Mouse (Mus musculus) ES-E14 (cell line): ENCODE measurements around the gene Herpud2. TPM values are rescaled to one million over a fixed set of nuclear protein-coding genes. Genes with fewer than 3 reads are reported as not detected.

ENCODE experiments used
- DNase-seq: peaks from one replicate; pipeline ENCODE4 v3.0.0-alpha.2; 2013; ENCODE audit warnings: low read depth, low spot score
- H3K27ac ChIP-seq: 2 replicates; pipeline ENCODE4 v1.5.1; 2012; ENCODE audit warnings: low read depth, mild to moderate bottlenecking, low read length, moderate library complexity, mixed read lengths; ENCODE audit not compliant: poor library complexity, insufficient read depth, severe bottlenecking
- H3K36me3 ChIP-seq: 2 replicates; pipeline ENCODE4 v1.6.1; 2012; ENCODE audit warnings: mild to moderate bottlenecking, low read length, moderate library complexity, mixed read lengths; ENCODE audit not compliant: control insufficient read depth, poor library complexity, insufficient read depth, severe bottlenecking
- H3K4me1 ChIP-seq, 2 experiments: fragments of 150-350 bp in 1 of 2; sonication (generic) in 1 of 2; 2 replicates each; pipeline ENCODE4 v1.6.1; 2012; ENCODE audit warnings: low read length in 2 of 2, mild to moderate bottlenecking in 1 of 2, mixed read lengths in 1 of 2; ENCODE audit not compliant: control insufficient read depth in 2 of 2, insufficient read depth in 2 of 2, poor library complexity in 1 of 2
- H3K4me3 ChIP-seq, 2 experiments: fragments of 150-350 bp in 1 of 2; sonication (generic) in 1 of 2; 2 replicates each; pipeline ENCODE4 v1.5.1; 2012; ENCODE audit warnings: low read length in 2 of 2, low read depth in 1 of 2, mild to moderate bottlenecking in 1 of 2, mixed read lengths in 1 of 2; ENCODE audit not compliant: insufficient read depth in 1 of 2, poor library complexity in 1 of 2, severe bottlenecking in 1 of 2
- H3K9ac ChIP-seq: 2 replicates; pipeline ENCODE4 v1.6.1; 2012; ENCODE audit warnings: low read depth, mild to moderate bottlenecking, low read length, mixed read lengths; ENCODE audit not compliant: poor library complexity, insufficient read depth, severe bottlenecking
- H3K9me3 ChIP-seq: fragments of 150-350 bp; sonication (generic); 2 replicates; pipeline ENCODE4 v1.6.1; 2012; ENCODE audit warnings: low read depth, mild to moderate bottlenecking, low read length; ENCODE audit not compliant: control insufficient read depth, insufficient read depth
- CHD2 ChIP-seq: IDR thresholded peaks from 2 replicates; pipeline ENCODE4 v1.6.1; 2014; ENCODE audit warnings: mild to moderate bottlenecking, low read depth, low read length, inconsistent platforms
- HCFC1 ChIP-seq: IDR thresholded peaks from 2 replicates; pipeline ENCODE4 v1.6.1; 2012; ENCODE audit warnings: low read length, inconsistent platforms, borderline replicate concordance; ENCODE audit not compliant: insufficient read depth
- MAFK ChIP-seq: IDR thresholded peaks from 2 replicates; pipeline ENCODE4 v1.6.1; 2014; ENCODE audit warnings: mild to moderate bottlenecking, low read depth, low read length, inconsistent platforms; ENCODE audit not compliant: insufficient read depth
- ZC3H11A ChIP-seq: IDR thresholded peaks from 2 replicates; pipeline ENCODE4 v1.6.1; 2012; ENCODE audit warnings: low read depth, mild to moderate bottlenecking, inconsistent platforms, low read length, borderline replicate concordance
- ZNF384 ChIP-seq: IDR thresholded peaks from 2 replicates; pipeline ENCODE4 v1.6.1; 2012; ENCODE audit warnings: low read depth, low read length, inconsistent platforms
- in situ Hi-C, 2 experiments: fragments of 600-800 bp; cut with MboI; formaldehyde crosslinking; loops; one replicate each; pipeline ENCODE4 v1.15.1; 2025; ENCODE audit warnings: low sequenced_read_pairs in 2 of 2, inconsistent platforms in 1 of 2; ENCODE audit not compliant: unreplicated experiment in 2 of 2
- total RNA-seq: library from RNA; depleted of rRNA; stranded (reverse); fragments of 300-350 nt; gene quantifications from 2 replicates; pipeline ENCODE4 v1.2.3, GENCODE M21; 2012

Herpud2 gene
- total RNA-seq, 1 experiment: 11.5 TPM

DNA sequence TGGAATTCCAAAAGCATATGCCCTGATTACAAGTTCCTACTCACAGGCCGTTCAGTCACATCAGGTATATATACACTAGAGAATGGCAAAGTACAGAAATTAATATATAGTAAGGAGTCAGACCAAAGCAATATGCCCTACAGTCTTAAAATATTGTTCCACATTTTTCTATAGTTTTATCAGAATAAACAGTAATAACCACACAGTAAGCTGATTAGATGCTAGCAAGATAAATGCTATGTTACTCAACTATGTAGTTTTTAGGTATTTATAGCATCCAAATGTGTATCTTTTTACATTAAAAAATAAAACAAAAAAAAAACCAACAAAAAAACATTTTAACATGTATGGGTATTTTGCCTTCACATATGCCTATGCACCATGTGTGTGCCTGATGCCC lies 5.7 kb downstream of the Herpud2 start:
- Histone ChIP-seq H3K36me3 (no peaks in the 10 kb centered on the region), H3K9ac (no peak overlapping the region), H3K4me3 (no peak overlapping the region), H3K4me1 (peaks cover 0 to 4% of the 10 kb centered on the region in 2 experiments; a peak in 1 of 4 replicates), H3K9me3 (no peaks in the 10 kb centered on the region), H3K27ac (no peak overlapping the region)
- in situ Hi-C loops: no loop called here
- DNase-seq: no peak
- TF ChIP-seq HCFC1: no peak
- TF ChIP-seq ZC3H11A: no peak
- no peak for TF ChIP-seq CHD2
- TF ChIP-seq MAFK: no peak
- TF ChIP-seq ZNF384: no peak

- no peak overlapping the region for H3K4me3 ChIP-seq
- H3K4me1 ChIP-seq: no peaks in the 10 kb centered on the region
- H3K9ac ChIP-seq: no peak overlapping the region
- in situ Hi-C loops: no loop called here
- no peaks in the 10 kb centered on the region for H3K9me3 ChIP-seq
- H3K36me3 ChIP-seq: no peaks in the 10 kb centered on the region
- TF ChIP-seq ZC3H11A (no peak), ZNF384 (no peak), HCFC1 (no peak), MAFK (no peak), CHD2 (no peak)
- DNase-seq: no peak
- no peak overlapping the region for H3K27ac ChIP-seq
Observed at GRCm38 (mm10) chr9:25143950-25144349, 7.7 kb downstream of the Herpud2 start.

- no peak overlapping the region for H3K27ac ChIP-seq
- TF ChIP-seq CHD2 (no peak), ZC3H11A (no peak), MAFK (no peak), ZNF384 (no peak), HCFC1 (no peak)
- in situ Hi-C loops: no loop called here
- no peak overlapping the region for H3K4me3 ChIP-seq
- no peaks in the 10 kb centered on the region for H3K36me3 ChIP-seq
- DNase-seq: no peak
- no peak overlapping the region for H3K9ac ChIP-seq
- no peaks in the 10 kb centered on the region for H3K4me1 ChIP-seq
- H3K9me3 ChIP-seq: no peaks in the 10 kb centered on the region
Observed at GRCm38 (mm10) chr9:25142988-25143387, 8.6 kb downstream of the Herpud2 start.

GRCm38 (mm10) chr9:25142041-25142440 lies 9.6 kb downstream of the Herpud2 start:
- Histone ChIP-seq H3K9me3 (no peaks in the 10 kb centered on the region), H3K27ac (no peak overlapping the region), H3K4me1 (no peaks in the 10 kb centered on the region), H3K36me3 (no peaks in the 10 kb centered on the region), H3K9ac (no peak overlapping the region), H3K4me3 (no peak overlapping the region)
- no peak for DNase-seq
- in situ Hi-C loops: no loop called here
- TF ChIP-seq CHD2 (no peak), HCFC1 (no peak), ZC3H11A (no peak), ZNF384 (no peak), MAFK (no peak)

GRCm38 (mm10) chr9:25140330-25140729 lies 11.3 kb downstream of the Herpud2 start:
- TF ChIP-seq ZNF384 (no peak), HCFC1 (no peak), CHD2 (no peak), ZC3H11A (no peak), MAFK (no peak)
- in situ Hi-C loops: no loop called here
- Histone ChIP-seq H3K9ac (no peak overlapping the region), H3K4me3 (no peak overlapping the region), H3K27ac (no peak overlapping the region), H3K4me1 (no peaks in the 10 kb centered on the region), H3K9me3 (no peaks in the 10 kb centered on the region), H3K36me3 (no peaks in the 10 kb centered on the region)
- no peak for DNase-seq
